Mouse (Mus musculus): ENCODE data around the gene Gm30083.

Gene Gm30083

DNA sequence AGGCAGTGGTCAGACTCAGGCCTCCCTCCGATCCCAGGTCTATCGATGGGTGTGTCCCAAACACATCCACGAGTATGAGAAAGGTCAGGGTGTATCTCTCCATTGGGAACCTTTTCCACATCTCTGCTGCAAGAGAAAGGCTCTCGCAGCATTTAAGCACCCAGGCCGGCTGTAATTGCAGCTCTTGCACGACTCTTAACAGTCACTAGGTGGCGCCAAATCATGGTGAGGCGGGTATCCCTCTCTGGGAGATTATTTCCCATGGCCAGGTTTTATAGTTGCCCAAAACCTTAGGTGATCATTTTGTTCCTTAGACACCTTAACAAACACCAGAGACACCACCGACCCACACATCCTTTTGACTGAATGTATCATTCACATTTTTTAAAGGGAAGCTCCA, 55.6 kb downstream of the Gm30083 start:
- peak; percentile 34 for DNase-seq (ENCODE audit: low read depth, low spot score)

DNA sequence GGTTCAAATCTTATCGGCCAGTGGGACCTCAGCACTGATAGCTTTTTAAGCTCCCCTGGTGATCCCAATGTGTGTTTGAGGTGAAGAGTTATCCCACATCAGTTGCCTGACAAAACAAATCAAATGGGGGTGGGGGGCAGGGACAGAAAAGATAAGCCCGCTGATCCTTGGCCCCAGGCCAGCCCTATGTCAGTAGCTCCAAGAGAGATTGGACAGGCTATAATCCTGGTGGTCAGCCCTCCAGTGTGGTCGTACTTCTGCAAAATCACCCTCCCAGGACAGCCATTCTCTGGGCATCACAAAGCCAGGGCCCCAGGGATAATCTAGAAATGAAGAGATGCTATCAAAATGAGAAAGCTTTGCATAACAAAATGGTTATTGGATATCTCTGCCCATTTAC, 56.1 kb downstream of the Gm30083 start:
- no peak for DNase-seq (ENCODE audit: low read depth, low spot score)

DNA sequence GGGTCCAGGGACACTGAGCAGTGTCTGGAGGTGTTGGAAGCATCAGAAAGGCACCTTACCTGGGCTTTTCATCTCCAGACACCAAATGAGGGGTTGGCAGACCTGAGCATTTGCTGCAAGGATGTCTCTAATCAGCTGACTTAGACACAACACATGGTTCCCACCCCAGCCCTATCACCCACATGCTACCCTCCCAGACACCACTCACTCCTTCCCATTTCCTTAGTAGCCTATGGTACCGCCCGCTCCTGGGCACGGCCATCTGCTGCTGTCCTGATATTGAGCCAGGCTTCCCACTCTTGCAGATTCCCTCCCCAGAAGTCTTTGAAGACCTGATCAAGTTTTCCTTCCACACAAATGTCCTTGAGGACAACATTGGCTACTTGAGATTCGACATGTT, 56.8 kb downstream of the Gm30083 start:
- no peak for DNase-seq (ENCODE audit: low read depth, low spot score)

DNA sequence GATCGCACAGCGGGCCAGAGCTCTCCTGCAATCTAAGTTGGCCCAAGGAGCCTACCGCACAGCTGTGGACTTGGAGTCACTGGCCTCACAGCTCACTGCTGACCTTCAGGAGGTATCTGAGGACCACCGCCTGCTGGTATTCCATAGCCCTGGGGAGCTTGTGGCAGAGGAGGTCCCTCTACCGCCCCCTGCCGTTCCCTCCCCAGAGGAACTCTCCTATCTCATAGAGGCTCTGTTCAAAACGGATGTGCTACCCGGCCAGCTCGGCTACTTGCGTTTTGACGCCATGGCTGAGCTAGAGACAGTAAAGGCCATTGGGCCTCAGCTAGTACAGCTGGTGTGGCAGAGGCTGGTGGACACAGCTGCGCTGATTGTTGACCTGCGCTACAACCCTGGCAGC, 58.9 kb downstream of the Gm30083 start:
- no peak for DNase-seq (ENCODE audit: low read depth, low spot score)

DNA sequence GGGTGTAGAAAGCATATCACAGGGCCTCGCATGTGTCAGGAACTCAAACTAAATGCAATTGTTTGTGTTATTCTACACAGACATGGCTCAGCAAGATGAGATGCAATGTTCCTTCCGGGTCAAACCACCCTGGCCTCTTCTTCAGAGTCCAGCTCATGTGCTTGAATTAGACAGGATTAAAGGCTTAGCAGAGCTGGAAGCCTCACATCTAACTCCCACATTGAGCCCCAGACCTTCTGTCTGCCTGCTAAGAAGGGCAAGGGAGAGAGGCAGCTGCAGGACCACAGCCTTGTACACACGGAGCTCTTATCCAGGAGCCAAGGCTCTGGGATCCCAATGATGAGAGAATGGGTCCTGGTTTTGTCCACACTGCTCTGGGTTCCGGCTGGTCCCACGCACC, 61.2 kb downstream of the Gm30083 start, which contains the start of gene Rbp3:
Gene Rbp3 (plus strand): TSS at position 243 of the 400 bp plus-strand sequence.
- no peak for DNase-seq (ENCODE audit: low read depth, low spot score)

DNA sequence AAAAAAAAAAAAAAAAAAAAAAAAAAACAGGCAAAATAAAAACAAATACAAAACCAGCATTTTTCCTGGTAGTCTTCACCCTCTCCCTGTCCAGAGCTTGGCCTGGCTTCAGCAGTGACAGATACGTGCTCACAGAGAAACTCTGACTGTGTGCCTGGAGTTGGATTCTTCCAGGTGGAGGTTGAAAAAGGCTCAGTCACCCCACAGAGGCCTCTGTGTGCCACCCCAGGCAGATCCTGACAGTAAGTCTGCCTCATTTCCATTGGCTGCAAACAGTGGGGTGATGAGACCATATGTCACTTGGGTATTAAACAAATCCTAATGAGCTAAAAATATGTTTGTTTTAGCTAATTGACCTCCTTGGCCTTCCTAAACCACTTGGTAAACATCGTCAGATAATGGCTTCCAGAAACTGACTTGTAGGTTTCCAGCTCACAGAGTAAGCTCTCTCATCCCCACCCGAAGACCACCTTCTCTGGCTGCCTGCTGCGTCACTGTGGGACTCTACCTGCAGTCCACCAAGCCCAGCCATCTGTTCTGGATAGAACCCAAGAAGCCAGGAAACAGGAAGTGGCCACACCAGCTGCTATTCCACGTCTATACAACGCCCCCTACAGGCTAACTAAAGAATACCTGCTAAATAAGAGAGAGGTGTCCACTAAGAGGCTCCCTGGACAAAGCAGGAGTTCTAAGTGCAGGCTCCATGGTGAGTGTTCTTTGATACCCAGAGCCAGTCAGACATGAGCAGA, 62.6 kb downstream of the Gm30083 start:
- no peak for DNase-seq (ENCODE audit: low read depth, low spot score)

DNA sequence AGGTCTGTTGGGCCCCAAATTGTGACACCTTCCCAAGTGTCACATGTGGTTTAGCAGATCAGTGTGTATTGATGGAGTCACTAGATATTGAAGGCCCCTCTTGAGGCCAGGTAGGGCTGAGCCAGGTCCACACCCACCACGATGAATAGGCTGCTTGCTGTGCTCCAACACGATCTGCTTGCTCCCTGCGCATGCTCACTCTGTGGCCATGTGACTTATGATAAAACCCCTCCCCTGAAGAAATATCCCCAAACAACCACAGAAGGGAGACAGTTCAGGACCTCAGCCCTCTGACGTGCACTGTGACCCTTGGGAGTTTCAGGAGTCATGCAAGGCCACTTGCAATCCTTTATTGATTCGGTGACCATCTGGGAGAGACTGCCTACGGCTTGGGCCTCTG, 68.9 kb downstream of the Gm30083 start:
- DNase-seq (ENCODE audit: low read depth, low spot score): no peak

DNA sequence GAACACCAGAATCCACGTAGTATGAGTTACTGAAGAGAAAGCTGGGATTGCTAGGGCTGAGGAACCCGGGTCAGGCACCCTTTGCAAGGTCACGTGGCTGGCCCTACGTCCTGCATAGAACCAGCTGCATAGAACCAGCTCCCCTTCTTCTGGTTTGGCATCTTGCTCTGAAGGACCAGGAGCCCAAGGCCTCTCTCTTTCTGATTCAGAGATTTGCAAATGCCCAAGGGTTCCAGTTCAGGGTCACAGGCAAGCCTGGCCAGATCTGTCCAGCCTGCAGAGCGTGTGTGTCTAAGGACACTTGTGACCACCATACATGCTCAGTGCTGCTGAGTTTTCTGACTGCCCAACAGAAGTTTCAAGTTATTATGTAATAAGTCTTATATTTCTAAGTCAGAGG, 72.8 kb downstream of the Gm30083 start:
- DNase-seq (ENCODE audit: low read depth, low spot score): no peak

DNA sequence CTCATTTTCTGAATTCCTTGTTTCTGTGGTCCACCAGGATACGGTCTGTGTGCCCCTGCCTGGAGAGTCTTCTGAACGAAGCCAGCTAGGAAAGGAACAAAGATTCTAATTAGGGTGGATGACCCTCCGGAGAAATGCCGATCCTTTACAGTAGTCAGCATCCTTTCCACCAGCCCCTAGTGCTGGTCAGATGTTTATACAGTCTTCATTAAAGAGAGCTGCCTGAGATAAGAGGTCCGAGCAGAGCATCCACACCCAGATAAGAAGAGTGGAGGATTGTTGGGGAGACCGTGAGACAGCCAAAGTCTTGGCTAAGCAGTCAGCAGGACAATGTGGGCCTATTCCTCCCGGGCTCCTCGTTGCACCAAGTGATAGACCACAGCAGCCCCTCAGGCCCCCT, 74.2 kb downstream of the Gm30083 start, which contains the start of gene Gdf2:
Gene Gdf2 (plus strand): TSS at position 301 of the 400 bp plus-strand sequence.
- no peak for DNase-seq (ENCODE audit: low read depth, low spot score)

DNA sequence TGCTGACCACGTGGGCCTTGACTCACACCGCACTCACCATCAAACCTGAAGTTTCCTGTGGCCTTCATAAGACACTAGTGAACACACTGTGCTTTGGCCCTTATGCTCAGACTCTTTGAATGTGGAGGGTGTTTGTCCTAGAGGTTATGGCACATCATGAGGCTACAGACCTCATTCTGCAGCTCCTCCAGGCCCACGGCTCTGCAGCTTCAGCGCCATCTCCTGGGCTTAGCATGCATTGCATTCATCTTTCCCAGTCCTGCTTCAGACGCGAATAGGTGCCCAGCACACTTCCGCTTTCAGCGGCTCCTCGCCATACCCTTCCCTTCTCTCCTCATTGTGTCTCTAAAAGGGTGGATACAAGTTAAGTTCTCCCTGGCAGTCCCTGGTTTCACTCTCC, 75.9 kb downstream of the Gm30083 start:
- DNase-seq (ENCODE audit: low read depth, low spot score): no peak
